Mouse (Mus musculus) lung, adult 10 weeks (tissue): ENCODE data around the gene Cpsf4. TPM values are rescaled to one million over a fixed set of nuclear protein-coding genes. Genes with fewer than 3 reads are reported as not detected.

Experiments
- polyA plus RNA-seq: library from polyadenylated mRNA; stranded (reverse); fragments of 350-450 nt; fragmentation: Illumina TruSeq; extraction: RNeasy Lipid Tissue Mini Kit (QIAGEN cat#74804); gene quantifications from one replicate; pipeline ENCODE4 v1.2.3, GENCODE M21; 2014; ENCODE audit warnings: low read depth, low replicate concordance; ENCODE audit not compliant: insufficient read depth

Cpsf4 gene
- 15.0 TPM for polyA plus RNA-seq

DNA sequence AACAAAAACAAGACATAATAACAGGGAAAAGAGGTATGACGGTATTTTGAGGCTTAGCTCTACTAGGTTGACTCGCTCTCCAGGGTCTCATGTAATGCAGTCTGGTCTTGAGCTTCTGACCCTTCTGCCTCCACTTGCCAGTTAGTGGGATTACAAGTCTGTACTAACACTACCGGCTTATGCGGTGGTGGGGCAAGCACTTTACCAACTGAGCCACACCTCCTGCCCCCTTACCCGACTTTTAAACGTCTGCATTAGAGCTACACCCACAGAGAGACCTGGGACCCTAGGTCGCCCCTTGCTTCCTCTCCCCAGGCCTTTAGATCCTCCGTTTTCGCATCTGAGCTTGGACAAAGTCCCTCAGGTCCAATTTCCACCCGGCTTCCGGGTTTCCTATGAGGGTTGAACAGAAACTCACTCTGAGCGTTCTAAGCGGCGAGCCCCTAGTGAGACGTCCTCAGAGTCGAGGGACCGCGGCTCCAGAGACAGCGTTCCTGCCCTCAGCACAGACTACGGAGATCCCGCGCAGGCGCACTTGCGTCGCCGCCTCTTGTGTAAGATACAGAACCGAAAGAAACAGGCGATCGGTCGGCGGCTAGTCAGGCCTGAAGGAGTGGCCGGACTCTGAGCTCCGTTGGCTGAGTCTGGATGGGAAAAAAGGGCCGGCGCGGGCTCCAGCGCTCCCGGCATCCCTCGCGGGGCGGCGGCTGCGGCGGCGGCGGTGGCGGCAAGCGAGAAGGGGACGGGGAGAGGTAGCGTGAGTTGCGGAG is at the start of gene Cpsf4, which contains the start of gene Ptcd1:
Gene Cpsf4 (plus strand): TSS at position 678 of the 770 bp plus-strand sequence.
Gene Ptcd1 (minus strand): TSS at position 573 of the 770 bp plus-strand sequence.

GRCm38 (mm10) chr5:145139571-145140519 is 27.2 kb upstream of the Cpsf4 start, which contains the start of the genes Pdap1 and Bud31:
Pdap1 (minus strand) TSS chr5:145140238.
Bud31 (plus strand) TSS chr5:145140362.

DNA sequence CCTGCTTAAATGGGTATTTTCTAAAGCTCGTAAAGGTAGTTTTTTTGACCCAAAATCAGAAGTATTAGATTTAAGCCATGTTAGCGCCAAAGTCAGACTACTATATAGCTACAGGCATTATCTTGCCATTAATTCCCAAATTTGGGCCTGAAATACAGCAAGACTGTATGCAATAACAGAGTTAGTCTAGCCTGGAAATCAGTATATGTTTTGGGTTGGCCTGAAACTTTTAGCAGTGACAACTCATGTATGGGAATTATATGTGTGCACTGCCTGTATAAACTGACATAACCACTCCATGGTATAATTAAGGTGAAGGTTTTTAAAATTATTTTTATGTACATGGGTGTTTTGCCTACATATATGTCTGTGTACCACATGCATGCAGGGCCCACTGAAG is 24.9 kb downstream of the Cpsf4 start, which contains the start of gene Atp5j2:
Gene Atp5j2 (minus strand): TSS at position 101 of the 400 bp plus-strand sequence.

DNA sequence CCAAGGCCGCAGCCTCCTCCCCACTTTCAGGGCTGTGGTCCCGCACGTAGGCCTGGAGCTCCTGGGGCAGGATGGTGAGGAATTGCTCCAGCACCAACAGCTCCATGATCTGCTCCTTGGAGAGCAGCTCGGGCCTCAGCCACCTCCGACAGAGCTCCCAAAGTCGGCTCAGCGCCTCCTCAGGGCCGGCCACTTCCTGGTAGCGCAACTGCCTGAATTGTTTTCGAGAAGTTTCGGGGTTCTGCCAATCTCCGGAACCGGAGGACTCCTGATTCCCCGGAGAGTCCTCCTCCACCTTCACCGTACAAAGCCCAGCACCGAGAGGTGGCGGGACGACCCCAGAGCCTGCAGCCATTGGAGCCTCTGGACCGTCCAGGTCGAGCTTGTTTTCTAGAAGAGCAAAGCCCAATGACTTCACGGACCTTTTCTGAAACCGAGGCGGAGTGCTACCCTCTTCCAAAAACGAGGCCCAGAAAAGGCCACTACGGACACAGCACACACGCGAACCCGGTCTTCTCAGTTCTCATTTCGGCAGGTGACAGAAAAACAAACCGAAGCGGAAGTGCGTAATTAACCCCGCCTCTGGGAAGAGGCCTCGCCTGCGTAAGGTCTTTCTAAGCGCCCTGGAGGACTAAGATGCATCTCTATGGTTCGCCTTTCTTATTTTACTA is 34.4 kb downstream of the Cpsf4 start, which contains the start of gene Zkscan14:
Gene Zkscan14 (minus strand): TSS at position 548 of the 671 bp plus-strand sequence.

DNA sequence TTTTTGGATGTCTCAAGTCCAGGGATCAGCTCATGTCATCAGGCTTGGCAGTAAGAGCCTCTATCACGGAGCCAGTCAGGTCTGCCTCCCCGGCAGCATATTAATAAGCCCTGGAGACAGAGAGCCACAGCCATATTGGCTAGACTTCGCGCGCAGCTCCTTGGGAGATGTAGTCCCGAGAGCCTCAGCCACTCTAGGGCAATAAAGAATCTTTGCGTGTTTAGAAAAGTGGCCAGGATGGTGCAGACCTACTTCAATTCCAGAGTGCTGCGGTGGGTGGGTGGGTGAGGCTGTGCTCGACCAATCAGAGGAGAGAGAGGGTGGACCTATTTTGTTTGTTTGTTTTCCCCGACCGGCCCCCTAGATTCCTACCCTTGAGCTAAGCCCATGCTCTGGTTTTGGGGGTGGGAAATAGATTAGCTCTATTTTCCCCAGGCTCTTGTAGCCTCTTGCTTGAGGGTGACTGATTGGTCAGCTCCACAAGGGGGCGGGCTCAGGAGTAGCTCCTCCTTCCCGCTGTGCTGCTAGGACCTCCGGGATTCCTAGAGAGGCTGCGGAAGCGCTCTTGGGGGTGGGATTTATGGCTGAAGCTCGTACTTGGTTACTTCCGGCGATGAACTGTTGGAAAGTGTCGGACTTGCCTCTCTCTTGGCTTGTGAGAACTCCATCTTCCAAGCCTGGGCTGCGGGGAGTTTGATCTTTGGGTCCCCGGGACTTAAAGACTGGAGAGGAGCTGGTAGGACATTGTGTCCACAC is 37.1 kb downstream of the Cpsf4 start, which contains the start of gene Zkscan5:
Gene Zkscan5 (plus strand): TSS at position 627 of the 756 bp plus-strand sequence.

DNA sequence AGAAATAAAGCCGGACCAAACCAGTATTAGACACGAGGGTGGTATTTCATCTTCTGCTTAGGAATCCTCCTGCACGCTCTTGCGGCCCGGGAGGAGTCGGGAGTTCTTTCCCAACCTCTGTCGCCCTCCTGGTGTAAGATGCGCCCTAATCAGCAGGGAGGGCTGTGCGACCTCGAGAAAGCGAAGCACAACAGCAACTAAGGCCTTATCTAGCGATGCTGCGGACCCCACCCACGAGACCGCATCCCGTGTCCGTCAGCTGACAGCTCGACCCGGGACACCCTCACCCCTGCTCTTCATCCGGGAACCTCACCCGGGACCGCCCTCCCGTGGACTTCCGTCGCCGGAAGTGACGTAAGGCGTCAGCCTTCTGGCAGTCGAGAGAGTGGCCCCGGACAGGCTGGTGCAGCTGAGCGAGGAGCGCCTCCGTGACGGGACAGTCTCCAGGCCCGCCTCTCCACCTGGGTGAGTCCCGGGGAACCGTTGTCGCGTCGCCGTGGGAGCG is 64.4 kb downstream of the Cpsf4 start, which contains the start of gene Zfp655:
Gene Zfp655 (plus strand): TSS at position 349 of the 505 bp plus-strand sequence.

Other genes with a start within 250 kb of the Cpsf4 start
- 9.8 TPM for gene Smurf1, start 201.4 kb upstream of the Cpsf4 start, polyA plus RNA-seq
- not detected for gene Gm4871, start 134.5 kb upstream of the Cpsf4 start, polyA plus RNA-seq
- not detected for gene 1700018F24Rik, start 124.2 kb upstream of the Cpsf4 start, polyA plus RNA-seq
- 133 TPM for gene Arpc1a, start 83.4 kb upstream of the Cpsf4 start, polyA plus RNA-seq
- gene Kpna7, start 83.2 kb upstream of the Cpsf4 start, polyA plus RNA-seq: not detected
- gene Arpc1b, start 53.0 kb upstream of the Cpsf4 start, polyA plus RNA-seq: 228 TPM
- gene Pdap1, start 27.0 kb upstream of the Cpsf4 start, polyA plus RNA-seq: 53.5 TPM
- 134 TPM for gene Bud31, start 26.9 kb upstream of the Cpsf4 start, polyA plus RNA-seq
- gene Ptcd1, start 105 bp upstream of the Cpsf4 start, polyA plus RNA-seq: 6.8 TPM
- 320 TPM for gene Atp5j2, start 24.8 kb downstream of the Cpsf4 start, polyA plus RNA-seq
- gene Zkscan14, start 34.7 kb downstream of the Cpsf4 start, polyA plus RNA-seq: 8.3 TPM
- 3.9 TPM for gene Zkscan5, start 37.3 kb downstream of the Cpsf4 start, polyA plus RNA-seq
- gene Zfp655, start 64.5 kb downstream of the Cpsf4 start, polyA plus RNA-seq: 17.6 TPM
- gene Zscan25, start 113.3 kb downstream of the Cpsf4 start, polyA plus RNA-seq: 4.7 TPM
- gene Cyp3a57, start 178.1 kb downstream of the Cpsf4 start, polyA plus RNA-seq: 0.11 TPM